Mouse (Mus musculus) kidney, postnatal 0 days (tissue): ENCODE results near the gene Ankrd17. TPM values are rescaled to one million over a fixed set of nuclear protein-coding genes. Genes with fewer than 3 reads are reported as not detected.
A peak's percentile ranks its signal among the peaks of the same experiment; 100 is the strongest.
"Not testable (repeated sequence)": the region's sequence is repeated elsewhere in the genome, so short reads cannot be mapped to it uniquely, and the experiment has no call there.

Source experiments
- ATAC-seq: fragments of 200-750 bp; cut with Nextera tagmentation; replicated peaks from 2 replicates; pipeline ENCODE4 v1.8.0; 2017; ENCODE audit warnings: low read depth, moderate number of reproducible peaks, moderate TSS enrichment, moderate library complexity; ENCODE audit not compliant: low FRiP score
- DNase-seq: peaks from one replicate; pipeline ENCODE4 v3.0.0-alpha.2; 2016; ENCODE audit warnings: low spot score
- H3K27ac ChIP-seq: fragments of 300-500 bp; sonication (generic); 2 replicates; pipeline ENCODE4 v1.5.1; 2014; ENCODE audit warnings: mild to moderate bottlenecking
- H3K27me3 ChIP-seq: fragments of 300-500 bp; sonication (generic); 2 replicates; pipeline ENCODE4 v1.6.1; 2014; ENCODE audit warnings: low read length, mixed read lengths; ENCODE audit not compliant: insufficient read depth
- H3K36me3 ChIP-seq: fragments of 300-500 bp; sonication (generic); 2 replicates; pipeline ENCODE4 v1.6.1; 2014; ENCODE audit warnings: low read length, mixed read lengths; ENCODE audit not compliant: insufficient read depth
- H3K4me1 ChIP-seq: fragments of 300-500 bp; sonication (generic); replicated peaks from 2 replicates; pipeline ENCODE4 v1.6.1; 2014; ENCODE audit warnings: antibody characterized with exemption, low read length, mixed read lengths; ENCODE audit not compliant: insufficient read depth
- H3K4me2 ChIP-seq: fragments of 300-500 bp; sonication (generic); 2 replicates; pipeline ENCODE4 v1.6.1; 2014; ENCODE audit warnings: mild to moderate bottlenecking, low read length, moderate library complexity, mixed read lengths
- H3K4me3 ChIP-seq: fragments of 300-500 bp; sonication (generic); replicated peaks from 2 replicates; pipeline ENCODE4 v1.5.1; 2014; ENCODE audit warnings: low read depth, low read length
- H3K9ac ChIP-seq: fragments of 300-500 bp; sonication (generic); 2 replicates; pipeline ENCODE4 v1.6.1; 2014; ENCODE audit warnings: low read depth, low read length
- H3K9me3 ChIP-seq: fragments of 300-500 bp; sonication (generic); replicated peaks from 2 replicates; pipeline ENCODE4 v1.6.1; 2016; ENCODE audit warnings: low read length, inconsistent platforms, mixed read lengths
- CTCF ChIP-seq: IDR thresholded peaks from 2 replicates; pipeline ENCODE4 v1.5.1; 2016; ENCODE audit warnings: antibody characterized with exemption, low read depth, mild to moderate bottlenecking, moderate library complexity
- WGBS: fragments of 180-500 bp; shearing (Covaris S2); extraction: QIAGEN DNeasy Blood & Tissue Kit; methylation state at CpG from one replicate; pipeline ENCODE4 v1.1.7; 2014; 5-methylcytosine and 5-hydroxymethylcytosine counted together
- polyA plus RNA-seq: library from polyadenylated mRNA; unstranded; fragments of >200 nt; fragmentation: Nextera tagmentation; extraction: Ambion mirVana; gene quantifications from 2 replicates; pipeline ENCODE4 v1.2.1, GENCODE M21; 2015

Ankrd17 gene
- polyA plus RNA-seq, 1 experiment from 2014 or later = 23.2 TPM

GRCm38 (mm10) chr5:90286559-90286958, 79.8 kb downstream of the Ankrd17 start:
- H3K36me3 ChIP-seq = peaks cover 41% of the 10 kb centered on the region

GRCm38 (mm10) chr5:90280061-90280460, 86.3 kb downstream of the Ankrd17 start:
- Histone ChIP-seq H3K27me3 (no peaks in the 10 kb centered on the region), H3K9ac (no peak overlapping the region), H3K9me3 (no peaks in the 10 kb centered on the region), H3K4me2 (no peak overlapping the region), H3K27ac (no peak overlapping the region), H3K36me3 (peaks cover 35% of the 10 kb centered on the region), H3K4me3 (no peak overlapping the region), H3K4me1 (no peaks in the 10 kb centered on the region)
- WGBS = 91% methylated on average over 1 of the region's 1 CpGs
- no peak for TF ChIP-seq CTCF
- no peak for ATAC-seq
- DNase-seq = no peak

More at GRCm38 (mm10) chr5:90286559-90286958, 79.8 kb downstream of the Ankrd17 start:
- H3K4me2 ChIP-seq = no peak overlapping the region
- DNase-seq (peak; percentile 57), ATAC-seq (no peak)
- no peak overlapping the region for H3K9ac ChIP-seq
- H3K27me3 ChIP-seq = no peaks in the 10 kb centered on the region
- no peak overlapping the region for H3K4me3 ChIP-seq
- WGBS = 89% methylated on average over 2 of the region's 2 CpGs
- TF ChIP-seq CTCF = peak; percentile 64; the same call in 1 of the 2 replicates
- no peak overlapping the region for H3K27ac ChIP-seq
- H3K9me3 ChIP-seq = no peaks in the 10 kb centered on the region
- no peaks in the 10 kb centered on the region for H3K4me1 ChIP-seq

GRCm38 (mm10) chr5:90279418-90279817, 87.0 kb downstream of the Ankrd17 start:
- no peak overlapping the region for H3K27ac ChIP-seq
- no peaks in the 10 kb centered on the region for H3K4me1 ChIP-seq
- H3K27me3 ChIP-seq = no peaks in the 10 kb centered on the region
- H3K9me3 ChIP-seq = no peaks in the 10 kb centered on the region
- H3K36me3 ChIP-seq = peaks cover 33% of the 10 kb centered on the region
- ATAC-seq = no peak
- WGBS = 87% methylated on average over 3 of the region's 3 CpGs
- DNase-seq = no peak
- no peak for TF ChIP-seq CTCF
- H3K4me3 ChIP-seq = no peak overlapping the region
- H3K9ac ChIP-seq = no peak overlapping the region
- H3K4me2 ChIP-seq = no peak overlapping the region

- Histone ChIP-seq H3K36me3 (peaks cover 21% of the 10 kb centered on the region; the same call in 1 of the 2 replicates), H3K9ac (no peak overlapping the region), H3K4me1 (no peaks in the 10 kb centered on the region), H3K9me3 (no peaks in the 10 kb centered on the region), H3K4me2 (no peak overlapping the region), H3K27me3 (no peaks in the 10 kb centered on the region), H3K4me3 (no peak overlapping the region), H3K27ac (no peak overlapping the region)
- ATAC-seq = no peak
- DNase-seq = no peak
- no peak for TF ChIP-seq CTCF
- WGBS = 92% methylated on average over 1 of the region's 1 CpGs
Measured at GRCm38 (mm10) chr5:90277443-90277842, 88.9 kb downstream of the Ankrd17 start.

- H3K4me1 ChIP-seq = no peaks in the 10 kb centered on the region
- DNase-seq = no peak
- H3K4me3 ChIP-seq = no peak overlapping the region
- ATAC-seq = no peak
- H3K36me3 ChIP-seq = peaks cover 28% of the 10 kb centered on the region; the same call in 1 of the 2 replicates
- TF ChIP-seq CTCF = no peak
- 86% methylated on average over 1 of the region's 1 CpGs for WGBS
- no peaks in the 10 kb centered on the region for H3K9me3 ChIP-seq
- H3K27ac ChIP-seq = no peak overlapping the region
- H3K27me3 ChIP-seq = no peaks in the 10 kb centered on the region
- no peak overlapping the region for H3K9ac ChIP-seq
- H3K4me2 ChIP-seq = no peak overlapping the region
Measured at GRCm38 (mm10) chr5:90274806-90275205, 91.6 kb downstream of the Ankrd17 start.

GRCm38 (mm10) chr5:90262230-90262629, 104.1 kb downstream of the Ankrd17 start:
- WGBS = 76% methylated on average over 2 of the region's 2 CpGs
- not testable (repeated sequence) for H3K9me3 ChIP-seq, H3K9ac ChIP-seq, H3K27ac ChIP-seq, H3K4me2 ChIP-seq, H3K4me3 ChIP-seq, H3K4me1 ChIP-seq, DNase-seq, ATAC-seq, H3K27me3 ChIP-seq
- peaks cover 44% of the 10 kb centered on the region for H3K36me3 ChIP-seq
- TF ChIP-seq CTCF = 0 out of 2 replicates have a peak, but pooled peaks have one; percentile 4

GRCm38 (mm10) chr5:90257023-90257422, 109.4 kb downstream of the Ankrd17 start:
- Histone ChIP-seq H3K4me3 (no peak overlapping the region), H3K27ac (no peak overlapping the region), H3K9me3 (no peaks in the 10 kb centered on the region), H3K36me3 (peaks cover 67% of the 10 kb centered on the region), H3K4me1 (no peaks in the 10 kb centered on the region), H3K9ac (no peak overlapping the region), H3K4me2 (no peak overlapping the region), H3K27me3 (no peaks in the 10 kb centered on the region)
- ATAC-seq (no peak), DNase-seq (no peak)
- 97% methylated on average over 3 of the region's 3 CpGs for WGBS
- TF ChIP-seq CTCF = no peak
